Mouse (Mus musculus): ENCODE measurements around the gene Spint1.

Spint1 gene

DNA sequence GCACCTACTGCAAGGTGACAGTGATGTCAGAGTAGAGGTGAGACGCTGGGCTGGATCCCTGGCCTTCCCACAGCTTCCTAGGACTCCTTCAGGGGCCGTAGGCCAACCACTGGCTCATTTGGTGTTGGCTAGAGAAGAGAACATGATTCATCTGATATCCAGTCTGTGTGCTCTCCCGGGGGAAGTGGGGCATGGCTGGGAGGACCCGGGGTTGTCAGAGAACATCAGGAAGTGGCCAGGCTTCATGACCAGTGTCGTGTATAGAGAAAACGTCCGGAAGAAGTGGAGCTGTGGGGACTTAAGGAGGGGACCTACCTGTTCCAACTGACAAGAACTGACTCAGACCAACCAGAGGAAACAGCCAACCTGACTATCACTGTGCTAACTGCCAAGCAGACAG lies 8.1 kb downstream of the Spint1 start:
- DNase-seq, result no peak

DNA sequence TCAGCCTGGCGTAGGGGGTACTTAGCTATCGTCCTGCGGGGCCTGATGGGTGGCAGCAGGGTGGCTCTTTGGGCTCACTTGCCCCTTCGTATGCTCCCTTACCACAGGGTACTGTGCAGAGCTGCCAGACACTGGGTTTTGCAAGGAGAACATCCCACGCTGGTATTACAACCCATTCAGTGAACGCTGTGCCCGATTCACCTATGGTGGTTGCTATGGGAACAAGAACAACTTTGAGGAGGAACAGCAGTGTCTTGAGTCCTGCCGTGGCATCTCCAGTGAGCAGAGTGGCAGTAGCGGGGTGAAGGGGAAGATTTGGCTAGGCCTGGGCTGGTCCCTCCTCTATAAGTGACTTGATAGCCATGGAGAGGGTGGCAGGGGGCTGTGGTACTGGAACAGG lies 10.7 kb downstream of the Spint1 start:
- no peak for DNase-seq

DNA sequence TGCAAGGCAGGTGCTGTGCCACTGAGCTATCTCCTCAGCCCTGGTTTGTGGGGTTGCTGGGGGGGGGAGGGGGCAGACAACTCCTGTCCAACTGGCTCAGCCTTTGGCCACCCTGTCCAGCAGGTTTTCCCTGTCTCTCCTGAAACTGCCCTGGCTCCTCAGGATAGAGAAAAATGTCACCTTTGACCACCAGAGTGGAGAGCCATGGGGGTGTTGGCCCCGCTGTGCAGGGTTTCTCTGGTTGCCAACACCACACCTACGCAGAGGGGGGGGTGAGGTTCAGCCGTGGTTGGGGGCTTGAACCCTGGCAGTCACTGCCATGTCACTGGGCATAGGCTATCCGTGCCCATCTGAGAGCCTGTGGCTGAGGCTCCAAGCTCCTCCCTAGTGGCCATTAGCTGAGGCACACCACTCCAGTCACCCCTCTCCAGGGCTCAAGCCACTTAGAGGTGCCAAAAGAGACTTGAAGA lies 12.5 kb downstream of the Spint1 start:
- DNase-seq, result peak; percentile 52

DNA sequence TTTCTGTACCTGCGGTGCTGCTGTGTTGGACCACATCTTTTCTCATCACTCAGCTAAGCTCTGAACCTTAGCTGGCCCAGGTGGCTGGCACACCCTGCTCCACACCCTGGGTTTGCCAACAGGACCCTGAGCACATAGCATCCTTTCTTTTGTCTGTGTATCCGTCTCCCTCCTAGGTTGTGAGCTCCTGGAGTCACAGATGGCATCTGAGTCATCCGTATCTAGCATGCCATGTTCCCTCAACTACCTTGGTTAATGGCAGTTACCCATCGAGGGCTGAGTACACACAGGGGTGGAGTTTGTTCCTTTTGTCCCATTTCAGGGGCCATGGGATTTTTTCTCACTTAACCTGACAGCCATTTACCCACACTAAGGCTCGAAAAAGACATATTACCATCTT lies 13.2 kb downstream of the Spint1 start:
- DNase-seq, result no peak

DNA sequence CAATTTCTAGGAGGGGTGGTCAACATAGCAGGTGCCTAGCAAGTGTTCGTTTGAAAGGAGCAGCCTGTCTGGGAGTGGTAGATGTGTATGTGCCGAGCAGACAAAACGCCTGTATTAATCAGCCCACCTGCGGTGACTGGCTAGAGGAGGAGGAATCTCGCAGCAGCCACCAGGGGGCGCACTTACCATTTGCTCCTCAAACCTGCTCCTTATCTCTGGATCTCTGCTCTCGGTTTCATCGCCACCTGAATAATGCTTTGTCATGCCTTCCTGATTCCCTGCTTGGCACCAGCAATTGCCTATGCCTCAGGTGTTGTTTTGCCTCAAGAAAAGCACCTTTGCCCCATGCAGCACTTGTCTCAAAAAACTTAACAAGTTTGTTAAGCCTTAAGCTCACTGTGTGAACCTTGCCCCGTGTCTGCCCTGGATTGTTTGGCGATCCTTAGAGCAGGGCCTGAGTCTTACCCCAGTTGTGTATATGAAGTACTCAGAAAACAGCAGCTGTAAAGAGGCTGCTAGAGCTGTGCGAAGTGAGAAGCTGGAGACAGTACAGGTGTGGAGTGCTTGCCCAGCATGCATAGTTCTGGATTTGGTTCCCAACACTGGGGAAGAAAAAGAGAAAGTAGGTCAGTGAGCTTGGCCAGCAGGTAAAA lies 13.8 kb downstream of the Spint1 start:
- DNase-seq, result peak; percentile 91

DNA sequence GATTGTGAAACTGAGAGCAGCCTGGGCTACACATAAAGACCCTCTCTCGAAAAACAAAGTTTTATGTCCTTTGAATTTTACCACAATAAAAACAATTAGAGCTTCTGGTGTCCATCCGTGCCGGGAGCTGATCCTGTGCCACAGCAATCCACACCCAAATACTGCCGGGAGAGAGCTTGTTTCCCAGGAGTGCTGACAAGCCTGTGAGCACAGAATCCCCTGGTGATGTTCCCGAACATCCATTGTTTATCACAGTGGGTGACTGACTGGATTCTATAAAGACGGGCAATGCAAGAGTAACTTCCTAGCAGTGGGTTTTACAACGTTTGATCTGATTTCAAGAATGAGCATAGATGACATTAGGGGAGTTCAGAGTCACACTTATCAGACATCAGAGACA lies 17.8 kb downstream of the Spint1 start:
- DNase-seq, result no peak

DNA sequence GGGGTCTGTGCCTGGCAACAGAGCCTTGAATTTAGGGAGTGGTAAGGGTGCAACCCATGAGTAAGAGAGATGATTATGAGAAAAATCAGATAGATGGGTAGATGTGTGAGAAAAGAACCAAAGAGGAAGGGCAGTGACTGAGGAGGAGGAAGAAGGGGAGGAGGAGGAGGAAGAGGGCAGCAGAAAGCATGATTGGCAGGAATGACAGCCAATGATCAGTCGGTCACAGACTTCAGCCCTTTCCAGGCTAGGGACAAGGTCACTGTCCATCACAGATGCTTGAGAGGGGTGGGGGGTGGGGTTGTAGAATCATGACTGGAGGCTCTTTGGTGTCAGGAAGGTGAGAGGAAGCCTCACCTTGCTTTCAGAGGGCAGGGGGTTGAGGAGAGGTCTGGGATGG lies 23.4 kb downstream of the Spint1 start:
- no peak for DNase-seq

DNA sequence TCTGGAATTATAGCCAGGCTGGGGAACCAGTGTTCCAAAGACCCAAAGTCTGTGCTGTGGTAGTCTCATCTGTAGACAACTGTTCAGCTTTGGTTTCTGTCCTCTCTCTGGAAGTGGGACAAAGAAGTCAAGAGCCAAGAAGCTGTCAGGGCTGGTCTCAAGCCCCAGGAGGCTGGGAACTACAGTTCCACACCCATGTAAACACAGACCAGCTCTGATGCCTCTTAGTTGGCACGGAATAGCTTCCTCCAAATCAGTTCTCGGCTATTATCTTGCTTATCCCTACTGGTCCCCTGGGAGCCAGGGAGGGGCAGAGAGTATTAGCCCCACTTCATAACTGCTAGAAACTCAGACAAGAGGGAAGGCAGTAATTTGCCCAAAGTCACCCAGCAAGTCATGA lies 24.2 kb downstream of the Spint1 start:
- DNase-seq, result no peak

DNA sequence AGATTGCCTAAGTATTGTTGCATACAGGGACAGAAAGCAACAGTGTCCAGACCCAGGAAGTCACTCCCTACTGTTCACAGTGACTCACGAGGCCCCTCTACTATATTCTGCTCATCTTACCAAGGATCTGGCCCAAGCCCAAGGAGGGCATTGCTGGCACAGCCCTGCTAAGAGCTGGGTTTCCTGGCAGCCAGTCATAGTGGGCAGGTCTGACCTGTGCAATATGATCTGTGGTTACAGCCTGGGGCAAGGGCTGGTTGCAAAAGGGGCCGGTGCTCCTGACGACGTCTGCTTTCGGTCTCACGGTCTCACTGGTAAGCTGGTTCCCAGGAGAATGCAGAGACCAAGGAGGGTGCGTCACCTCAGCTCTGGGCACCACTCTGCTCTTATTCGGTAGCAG lies 25.8 kb downstream of the Spint1 start:
- peak; percentile 86 for DNase-seq

DNA sequence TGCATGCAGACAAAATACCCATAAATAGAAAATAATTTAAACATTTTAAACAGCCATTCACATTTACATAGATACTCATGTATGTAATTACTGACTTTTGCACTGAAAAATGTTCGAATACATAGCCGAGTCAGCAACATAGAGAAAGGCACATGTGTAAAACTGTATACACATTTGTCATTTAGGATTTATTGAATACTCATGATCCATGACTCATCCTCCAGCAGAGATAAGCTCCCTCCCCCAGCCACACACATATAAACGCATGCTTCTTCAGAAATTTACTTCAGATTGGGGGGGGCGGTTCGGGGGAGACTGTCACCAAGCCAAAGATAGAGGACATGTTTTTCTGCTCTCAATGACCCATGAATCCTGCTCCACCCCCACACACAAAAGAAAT lies 26.7 kb downstream of the Spint1 start:
- no peak for DNase-seq

DNA sequence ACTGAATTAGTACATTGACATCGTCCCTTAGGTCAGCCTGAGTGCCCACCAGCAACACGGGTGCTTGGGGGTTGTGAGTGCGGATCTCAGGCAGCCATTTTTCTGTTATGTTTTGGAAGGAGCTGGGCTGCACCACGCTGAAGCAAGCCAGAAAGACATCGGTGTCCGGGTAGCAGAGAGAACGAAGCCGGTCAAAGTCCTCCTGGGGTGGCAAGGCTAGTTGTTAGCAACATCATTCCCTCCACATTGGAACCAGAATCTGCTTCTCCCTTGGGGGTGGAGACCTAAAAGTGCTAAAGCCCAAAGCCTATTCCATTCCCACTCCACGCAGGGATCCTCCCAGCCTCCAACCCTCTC lies 33.1 kb downstream of the Spint1 start:
- no peak for DNase-seq

DNA sequence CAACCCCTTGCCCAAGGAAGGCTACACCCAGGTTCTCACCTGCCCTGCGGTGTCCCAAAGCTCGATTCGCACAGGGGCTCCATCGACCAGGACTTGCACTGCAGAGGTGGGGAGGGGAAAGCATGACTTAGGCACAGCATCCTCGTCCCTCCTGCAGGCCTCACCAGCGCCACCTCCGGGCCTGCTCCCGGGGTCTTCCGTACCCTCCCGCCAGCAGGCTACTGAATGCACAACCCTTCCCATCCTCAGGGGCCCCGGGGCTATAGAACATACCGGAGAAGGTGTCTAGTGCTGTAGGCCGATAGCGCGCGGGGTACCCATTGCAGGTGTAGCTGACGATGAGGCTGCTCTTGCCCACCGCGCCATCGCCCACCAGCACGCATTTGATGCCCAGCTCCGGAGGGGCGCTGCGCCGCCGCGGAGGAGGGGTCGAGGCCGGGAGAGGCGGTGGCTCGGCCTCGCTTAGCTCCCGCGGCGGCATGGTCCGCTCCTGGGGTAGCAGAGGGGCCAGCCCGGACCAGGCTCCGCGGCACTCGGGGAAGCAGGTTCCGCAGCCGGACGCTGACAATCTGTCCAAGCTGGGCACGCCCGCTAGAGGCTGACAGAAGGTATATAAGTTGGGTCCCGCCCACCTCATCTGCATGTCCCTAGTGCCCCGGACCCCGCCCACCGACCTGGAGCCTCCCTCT lies 33.6 kb downstream of the Spint1 start, which contains the start of gene Rhov:
Rhov (minus strand) TSS at position 630 of the 689 bp plus-strand sequence.
- peak; percentile 66 for DNase-seq

DNA sequence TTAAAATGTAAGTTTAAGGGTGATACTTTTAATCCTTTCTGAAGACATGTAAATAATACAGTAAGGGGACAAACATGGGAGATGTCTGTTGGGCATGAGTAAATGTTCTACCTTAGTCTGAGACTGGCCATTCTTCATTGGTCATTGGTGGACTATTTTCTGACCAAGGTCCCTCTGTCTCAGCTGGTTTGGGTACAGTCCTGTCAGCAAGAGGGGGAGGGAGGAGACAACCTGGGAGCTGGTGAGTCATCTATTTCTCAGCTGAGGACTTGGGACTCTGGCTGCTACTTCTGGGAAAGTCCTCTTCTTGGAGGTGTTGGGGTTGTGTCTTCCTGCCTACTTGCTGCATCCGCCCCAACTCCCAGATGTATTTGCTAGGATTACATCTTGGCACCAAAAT lies 37.0 kb downstream of the Spint1 start:
- peak; percentile 73 for DNase-seq

DNA sequence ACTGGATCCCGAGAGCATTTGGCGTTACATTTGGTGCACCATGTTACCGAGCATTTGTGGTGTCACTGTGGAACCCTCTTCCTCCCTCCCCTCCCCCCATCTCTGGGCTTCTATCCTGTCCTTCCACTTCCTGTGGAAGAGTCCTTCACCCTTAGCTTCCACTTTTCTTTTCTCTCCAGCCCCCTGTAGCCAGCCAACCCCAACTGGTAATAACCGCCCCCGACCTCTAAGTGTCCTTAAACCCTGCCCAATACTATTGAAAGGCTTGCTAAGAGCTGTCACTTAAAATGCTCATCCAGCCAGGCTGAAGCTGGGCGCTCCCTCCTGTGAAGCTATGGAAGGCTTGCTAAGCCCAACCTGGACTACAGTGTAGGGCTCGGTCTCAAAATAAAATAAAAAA lies 39.8 kb downstream of the Spint1 start:
- DNase-seq, result no peak

DNA sequence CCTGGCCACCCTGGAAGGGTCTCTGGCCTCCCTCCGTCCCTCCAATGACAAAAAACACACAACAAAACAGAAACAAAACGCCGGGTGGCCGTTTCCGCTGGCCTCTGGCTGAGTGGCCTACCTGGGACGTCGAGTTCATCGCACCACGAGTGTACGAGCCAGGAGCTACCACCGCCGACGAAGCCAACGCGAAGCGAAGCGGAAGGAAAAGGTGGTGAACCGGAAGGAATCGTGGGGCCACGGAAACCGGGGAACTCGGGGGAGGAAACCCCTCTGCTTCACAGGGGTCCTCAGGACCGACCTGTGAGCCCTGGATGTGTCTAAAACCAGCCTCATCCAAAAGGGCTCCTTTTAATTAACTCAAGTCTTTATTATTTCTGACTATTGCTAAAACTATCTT lies 40.6 kb downstream of the Spint1 start:
- DNase-seq, result no peak

DNA sequence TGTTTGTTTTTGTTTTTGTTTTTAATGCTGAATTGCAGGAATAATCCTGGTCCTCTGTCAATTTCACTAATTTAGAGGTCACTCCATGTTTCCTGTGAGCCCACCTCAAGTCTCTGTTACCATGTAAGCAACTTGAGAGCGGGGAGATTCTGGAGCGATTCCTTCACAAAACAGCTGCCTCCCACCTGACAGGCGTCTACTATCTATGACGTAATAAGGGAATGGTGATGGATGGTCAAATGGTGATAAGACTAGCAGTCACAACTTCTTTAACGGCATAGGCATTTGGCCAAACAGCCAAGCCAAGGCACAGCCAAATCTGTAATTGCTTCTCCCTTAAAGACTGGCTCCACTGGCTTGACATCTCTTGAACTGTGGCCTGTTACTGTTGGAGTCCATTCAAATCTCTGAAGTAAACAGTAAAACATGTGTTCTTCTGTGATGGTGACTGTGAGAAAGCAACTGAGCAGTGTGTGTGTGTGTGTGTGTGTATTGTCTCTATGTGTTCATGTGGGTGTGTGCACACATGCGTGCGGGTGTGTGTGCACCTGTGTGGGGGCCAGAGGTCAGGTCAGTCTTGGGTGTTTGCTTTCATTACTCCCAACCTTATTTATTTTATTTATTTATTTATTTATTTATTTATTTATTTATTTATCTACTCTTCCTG lies 44.9 kb downstream of the Spint1 start:
- DNase-seq, result no peak

DNA sequence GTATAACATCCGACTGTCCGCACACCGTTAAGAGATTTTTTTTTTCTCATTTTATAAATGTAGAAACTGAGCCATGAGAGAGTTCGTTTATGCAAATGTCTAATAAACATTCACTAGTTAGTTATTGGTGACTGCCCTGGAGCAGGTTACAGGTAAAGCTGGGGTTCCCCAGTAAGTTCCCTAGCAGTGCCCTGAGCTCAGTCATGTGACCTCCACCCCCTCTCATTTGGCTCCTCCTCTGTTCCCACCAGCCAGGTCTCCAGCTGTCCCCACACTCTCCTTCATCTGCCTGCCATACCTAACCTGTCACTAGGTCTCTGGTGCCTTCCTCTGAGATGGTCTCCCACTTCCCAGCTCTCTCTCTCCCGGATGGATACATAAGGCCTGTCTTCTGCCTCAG lies 50.2 kb downstream of the Spint1 start:
- no peak for DNase-seq

DNA sequence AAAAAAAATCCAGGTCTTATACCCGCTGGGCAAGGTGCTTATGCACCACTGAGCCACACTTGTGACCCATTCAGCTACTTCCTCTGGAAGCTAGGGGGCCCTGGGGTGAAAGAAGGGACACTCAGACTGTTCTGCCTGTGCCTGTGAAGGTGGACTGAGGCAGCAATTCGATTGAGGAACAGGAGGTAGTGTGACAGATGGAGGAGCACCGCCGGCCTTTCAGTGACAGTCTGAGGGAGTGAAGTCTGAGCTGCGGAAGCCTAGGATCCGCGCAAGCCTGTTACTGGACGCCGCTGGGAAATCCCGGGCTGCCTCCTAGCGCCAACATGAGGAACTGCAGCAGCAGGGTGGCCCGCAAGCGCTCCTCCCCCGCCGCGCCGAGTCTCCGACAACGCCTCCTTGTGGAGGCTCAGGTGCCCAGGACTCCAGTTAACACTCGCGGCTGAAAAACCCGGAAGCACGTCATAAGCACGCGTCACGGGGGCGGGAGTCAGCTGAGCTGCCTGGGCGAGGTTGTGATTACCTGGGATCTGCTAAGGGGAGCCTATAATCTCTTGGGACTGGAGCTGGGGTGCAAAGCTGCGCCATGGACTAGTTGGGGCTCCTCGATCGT lies 51.2 kb downstream of the Spint1 start, which contains the start of gene Vps18:
Vps18 (plus strand) TSS at position 471 of the 613 bp plus-strand sequence.
- DNase-seq, result peak; percentile 96

DNA sequence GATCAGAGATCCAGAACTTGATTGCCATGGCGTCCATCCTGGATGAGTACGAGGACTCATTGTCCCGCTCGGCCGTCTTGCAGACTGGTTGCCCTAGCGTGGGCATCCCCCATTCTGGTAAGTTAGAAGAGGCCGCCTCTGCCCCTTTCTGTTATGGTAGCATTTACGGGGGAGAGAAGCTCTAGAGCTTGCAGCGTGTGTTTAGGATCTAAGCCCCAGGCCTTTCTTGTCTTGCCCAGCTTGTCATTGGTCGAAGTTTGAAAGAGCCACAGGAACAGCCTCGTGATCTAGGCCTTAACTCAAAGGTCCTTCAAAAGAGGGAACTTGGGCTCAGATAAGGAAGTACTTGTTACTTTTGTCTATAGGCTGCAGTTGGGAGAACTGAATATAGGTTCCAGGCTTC lies 51.9 kb downstream of the Spint1 start:
- no peak for DNase-seq

DNA sequence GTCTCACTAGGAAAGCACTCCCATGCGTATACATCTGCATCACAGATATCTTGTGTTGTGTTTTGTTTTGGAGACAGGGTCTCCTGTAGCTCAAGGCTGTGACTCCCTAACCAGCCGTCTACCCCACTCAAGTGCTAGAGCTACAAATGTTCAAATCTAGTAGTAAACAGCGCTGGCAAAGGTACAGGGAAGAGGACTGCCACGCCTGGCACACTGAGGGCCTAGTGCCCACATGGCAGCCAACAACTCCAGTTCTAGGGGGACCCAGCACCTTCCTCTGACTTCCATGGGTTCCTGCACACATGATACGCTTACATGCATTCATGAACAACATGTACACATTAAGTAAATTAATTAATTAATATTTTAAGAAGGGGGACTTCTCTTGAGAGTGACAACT lies 55.1 kb downstream of the Spint1 start:
- no peak for DNase-seq

DNA sequence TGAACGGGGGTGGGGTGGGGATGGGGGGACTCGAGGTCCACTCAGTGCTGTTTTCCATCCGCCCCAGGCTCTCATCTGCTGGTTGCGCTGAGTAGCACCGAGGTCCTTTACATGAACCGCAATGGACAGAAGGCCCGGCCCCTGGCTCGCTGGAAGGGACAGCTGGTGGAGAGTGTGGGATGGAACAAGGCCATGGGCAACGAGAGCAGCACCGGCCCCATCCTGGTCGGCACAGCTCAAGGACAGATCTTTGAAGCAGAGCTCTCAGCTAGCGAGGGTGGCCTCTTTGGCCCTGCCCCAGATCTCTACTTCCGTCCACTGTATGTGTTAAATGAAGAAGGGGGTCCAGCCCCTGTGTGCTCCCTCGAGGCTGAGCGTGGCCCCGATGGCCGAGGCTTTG lies 55.7 kb downstream of the Spint1 start:
- no peak for DNase-seq

DNA sequence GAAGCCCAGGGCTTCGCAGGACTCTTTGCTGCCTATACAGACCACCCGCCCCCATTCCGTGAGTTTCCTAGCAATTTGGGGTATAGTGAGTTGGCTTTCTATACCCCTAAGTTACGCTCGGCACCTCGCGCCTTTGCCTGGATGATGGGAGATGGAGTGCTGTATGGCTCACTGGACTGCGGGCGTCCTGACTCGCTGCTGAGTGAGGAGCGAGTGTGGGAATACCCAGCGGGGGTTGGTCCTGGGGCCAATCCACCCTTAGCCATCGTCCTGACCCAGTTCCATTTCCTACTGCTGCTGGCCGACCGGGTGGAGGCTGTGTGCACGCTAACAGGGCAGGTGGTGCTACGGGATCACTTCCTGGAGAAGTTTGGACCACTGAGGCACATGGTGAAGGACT lies 56.1 kb downstream of the Spint1 start:
- no peak for DNase-seq

DNA sequence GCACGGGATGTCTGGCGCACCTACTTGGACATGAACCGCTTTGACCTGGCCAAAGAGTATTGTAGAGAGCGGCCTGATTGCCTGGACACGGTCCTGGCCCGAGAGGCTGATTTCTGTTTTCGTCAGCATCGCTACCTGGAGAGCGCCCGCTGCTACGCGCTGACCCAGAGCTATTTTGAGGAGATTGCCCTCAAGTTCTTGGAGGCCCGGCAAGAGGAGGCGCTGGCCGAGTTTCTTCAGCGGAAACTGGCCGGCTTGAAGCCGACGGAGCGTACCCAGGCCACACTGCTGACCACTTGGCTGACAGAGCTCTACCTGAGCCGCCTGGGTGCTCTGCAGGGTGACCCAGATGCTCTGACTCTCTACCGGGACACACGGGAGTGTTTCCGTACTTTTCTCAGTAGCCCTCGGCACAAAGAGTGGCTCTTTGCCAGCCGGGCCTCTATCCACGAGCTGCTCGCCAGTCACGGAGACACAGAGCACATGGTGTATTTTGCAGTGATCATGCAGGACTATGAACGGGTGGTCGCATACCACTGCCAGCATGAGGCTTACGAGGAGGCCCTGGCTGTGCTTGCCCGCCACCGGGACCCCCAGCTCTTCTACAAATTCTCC lies 56.7 kb downstream of the Spint1 start:
- no peak for DNase-seq

Measured in kidney, adult 11 months (tissue).